Mouse (Mus musculus) kidney, adult 11 months (tissue): Measurements from ENCODE around the gene Srsf5.

ENCODE experiments used
- DNase-seq: peaks from one replicate; pipeline ENCODE4 v3.0.0; 2022

Srsf5 gene

GRCm38 (mm10) chr12:80998528-80999221, 53.4 kb downstream of the Srsf5 start:
- DNase-seq = no peak
